Mouse (Mus musculus): Measurements from ENCODE around the gene Plgrkt. TPM values are rescaled to one million over a fixed set of nuclear protein-coding genes. Genes with fewer than 3 reads are reported as not detected.

Plgrkt gene
- polyA plus RNA-seq (2012; rRNA removed) = 24.0 and 26.6 TPM in 2 replicates

GRCm38 (mm10) chr19:29366969-29367622 lies at the start of gene Plgrkt, which contains the start of gene Cd274:
Plgrkt (minus strand) TSS chr19:29367390.
Cd274 (plus strand) TSS chr19:29367455.

DNA sequence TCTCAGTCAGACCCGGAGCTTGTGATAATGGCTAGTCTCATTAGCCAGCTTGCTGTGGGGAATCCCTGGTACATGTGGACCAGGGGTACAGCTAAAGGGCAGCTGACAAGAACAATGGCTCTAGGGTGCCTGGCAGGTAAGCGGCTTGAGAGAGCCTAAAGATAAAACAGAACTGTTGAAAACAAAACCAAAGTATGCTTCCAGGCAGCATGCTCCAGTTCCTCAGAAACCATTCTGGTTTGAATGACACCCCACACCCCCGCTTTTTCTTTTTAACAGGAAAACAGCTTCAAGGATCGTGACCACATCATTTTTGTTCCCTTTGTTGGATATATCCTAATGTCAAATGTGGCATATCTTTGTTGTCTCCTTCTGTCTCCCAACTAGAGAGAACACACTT lies 43.4 kb upstream of the Plgrkt start, which contains the start of gene Pdcd1lg2:
Pdcd1lg2 (plus strand) TSS at position 301 of the 400 bp plus-strand sequence.

GRCm38 (mm10) chr19:29334068-29334745 lies 33.0 kb downstream of the Plgrkt start, which contains the start of gene Rln1:
Rln1 (minus strand) TSS chr19:29334670.

DNA sequence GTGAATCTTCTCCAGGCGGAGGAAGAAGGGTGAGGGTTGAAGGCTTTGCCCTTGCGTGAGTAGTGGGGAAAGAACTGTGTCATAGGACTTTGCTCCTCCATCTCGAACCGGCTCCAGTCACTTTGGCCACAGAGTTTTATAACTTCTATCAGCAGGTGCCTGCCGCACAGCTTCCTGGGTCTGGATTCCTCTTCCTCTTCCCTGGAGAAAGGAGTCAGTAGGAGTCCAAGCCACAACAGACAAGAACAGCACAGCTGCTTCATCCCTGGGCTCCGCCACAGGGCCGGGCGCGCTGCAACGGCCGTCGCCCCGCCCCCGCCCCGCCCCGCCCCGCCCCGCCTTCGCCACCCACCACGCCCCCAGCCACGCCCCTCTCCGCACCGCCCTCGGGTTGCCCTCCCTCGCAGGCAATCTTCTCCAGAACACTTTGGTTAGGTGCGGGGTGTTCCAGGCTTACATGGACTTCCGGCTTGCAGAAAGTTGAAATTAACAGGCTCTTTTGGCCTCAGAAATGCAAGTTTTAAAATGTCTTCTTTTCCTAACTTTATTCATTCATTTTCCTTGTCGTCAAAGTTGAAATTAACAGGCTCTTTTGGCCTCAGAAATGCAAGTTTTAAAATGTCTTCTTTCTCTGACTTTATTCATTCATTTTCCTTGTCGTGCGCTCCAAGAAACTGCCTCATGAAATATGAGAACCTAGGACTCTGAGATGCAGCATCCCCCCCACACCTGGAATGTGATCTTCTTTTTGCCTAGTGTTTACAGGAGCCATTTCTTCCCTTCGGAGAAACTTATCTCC lies 41.9 kb downstream of the Plgrkt start, which contains the start of gene Insl6:
Insl6 (minus strand) TSS at position 304 of the 799 bp plus-strand sequence.

Other genes with a start within 250 kb of the Plgrkt start
- 14.1 and 16.7 TPM in 2 replicates for gene Jak2, start 115.6 kb downstream of the Plgrkt start, polyA plus RNA-seq (2012; rRNA removed)
- 0.25 and 0.33 TPM in 2 replicates for gene Insl6, start 42.0 kb downstream of the Plgrkt start, polyA plus RNA-seq (2012; rRNA removed)
- gene Rln1, start 32.7 kb downstream of the Plgrkt start, polyA plus RNA-seq (2012; rRNA removed) = not detected in 2 replicates
- 0.84 and 0.85 TPM in 2 replicates for gene Cd274, start 65 bp upstream of the Plgrkt start, polyA plus RNA-seq (2012; rRNA removed)
- gene Pdcd1lg2, start 43.5 kb upstream of the Plgrkt start, polyA plus RNA-seq (2012; rRNA removed) = 0.01 TPM in 1 of 2 replicates, not detected in the other
- 3.3 TPM in 2 replicates for gene Ric1, start 154.9 kb upstream of the Plgrkt start, polyA plus RNA-seq (2012; rRNA removed)